Mouse (Mus musculus) thymus, postnatal 0 days (tissue): ENCODE data around the gene Ccdc12. TPM values are rescaled to one million over a fixed set of nuclear protein-coding genes. Genes with fewer than 3 reads are reported as not detected.
A peak's percentile ranks its signal among the peaks of the same experiment; 100 is the strongest.

Experiments
- DNase-seq: peaks from one replicate; pipeline ENCODE4 v3.0.0-alpha.2; 2015; ENCODE audit warnings: low spot score
- polyA plus RNA-seq: library from polyadenylated mRNA; unstranded; fragments of >200 nt; fragmentation: Nextera tagmentation; extraction: Ambion mirVana; gene quantifications from 2 replicates; pipeline ENCODE4 v1.2.1, GENCODE M21; 2015

Ccdc12 gene
- polyA plus RNA-seq, 1 experiment from 2014 or later, result 226 TPM

GRCm38 (mm10) chr9:110701114-110702032 is 45.1 kb downstream of the Ccdc12 start:
- DNase-seq, result no peak

GRCm38 (mm10) chr9:110702848-110703247 is 46.5 kb downstream of the Ccdc12 start:
- DNase-seq, result no peak

- DNase-seq, result no peak
Measured at GRCm38 (mm10) chr9:110703951-110704350, 47.6 kb downstream of the Ccdc12 start.

- DNase-seq, result no peak
Measured at GRCm38 (mm10) chr9:110706784-110707183, 50.5 kb downstream of the Ccdc12 start.

GRCm38 (mm10) chr9:110709640-110710258 is 53.4 kb downstream of the Ccdc12 start:
- peak; percentile 95 for DNase-seq

GRCm38 (mm10) chr9:110711532-110711931 is 55.2 kb downstream of the Ccdc12 start:
- no peak for DNase-seq

- no peak for DNase-seq
Measured at GRCm38 (mm10) chr9:110711996-110712395, 55.7 kb downstream of the Ccdc12 start.

- DNase-seq, result no peak
Measured at GRCm38 (mm10) chr9:110712545-110712944, 56.2 kb downstream of the Ccdc12 start.

GRCm38 (mm10) chr9:110713389-110713788 is 57.1 kb downstream of the Ccdc12 start:
- DNase-seq, result no peak

GRCm38 (mm10) chr9:110715426-110715825 is 59.1 kb downstream of the Ccdc12 start:
- no peak for DNase-seq

GRCm38 (mm10) chr9:110716775-110717174 is 60.5 kb downstream of the Ccdc12 start:
- peak; percentile 56 for DNase-seq

GRCm38 (mm10) chr9:110718071-110718470 is 61.8 kb downstream of the Ccdc12 start:
- no peak for DNase-seq

- DNase-seq, result no peak
Measured at GRCm38 (mm10) chr9:110718810-110719209, 62.5 kb downstream of the Ccdc12 start.

GRCm38 (mm10) chr9:110719977-110720376 is 63.7 kb downstream of the Ccdc12 start:
- no peak for DNase-seq

- DNase-seq, result no peak
Measured at GRCm38 (mm10) chr9:110722060-110722459, 65.8 kb downstream of the Ccdc12 start.

GRCm38 (mm10) chr9:110725721-110726135 is 69.4 kb downstream of the Ccdc12 start:
- DNase-seq, result no peak

- peak; percentile 45 for DNase-seq
Measured at GRCm38 (mm10) chr9:110726867-110727266, 70.6 kb downstream of the Ccdc12 start.

GRCm38 (mm10) chr9:110729841-110730240 is 73.5 kb downstream of the Ccdc12 start:
- DNase-seq, result peak; percentile 57

- no peak for DNase-seq
Measured at GRCm38 (mm10) chr9:110731859-110732258, 75.6 kb downstream of the Ccdc12 start.

- peak; percentile 63 for DNase-seq
Measured at GRCm38 (mm10) chr9:110732623-110733022, 76.3 kb downstream of the Ccdc12 start.

- DNase-seq, result no peak
Measured at GRCm38 (mm10) chr9:110733102-110733501, 76.8 kb downstream of the Ccdc12 start.

GRCm38 (mm10) chr9:110734154-110734553 is 77.9 kb downstream of the Ccdc12 start:
- DNase-seq, result peak; percentile 48
